Mouse (Mus musculus) kidney, postnatal 10 days (tissue): ENCODE results near the gene Defb21.
A peak's percentile ranks its signal among the peaks of the same experiment; 100 is the strongest.

Source experiments
- DNase-seq: peaks from one replicate; pipeline ENCODE4 v3.0.0; 2021; ENCODE audit warnings: mixed read lengths

The Defb21 gene

GRCm38 (mm10) chr2:152607746-152608145 lies 35.2 kb downstream of the Defb21 start:
- DNase-seq: no peak

- no peak for DNase-seq
Observed at GRCm38 (mm10) chr2:152608719-152609118, 36.2 kb downstream of the Defb21 start.

GRCm38 (mm10) chr2:152612193-152612592 lies 39.6 kb downstream of the Defb21 start:
- no peak for DNase-seq

GRCm38 (mm10) chr2:152615563-152615962 lies 43.0 kb downstream of the Defb21 start:
- peak; percentile 71 for DNase-seq

- DNase-seq: no peak
Observed at GRCm38 (mm10) chr2:152616470-152616869, 43.9 kb downstream of the Defb21 start.

- no peak for DNase-seq
Observed at GRCm38 (mm10) chr2:152617374-152617773, 44.8 kb downstream of the Defb21 start.

GRCm38 (mm10) chr2:152620367-152621134 lies 48.0 kb downstream of the Defb21 start:
- DNase-seq: no peak

- DNase-seq: no peak
Observed at GRCm38 (mm10) chr2:152622151-152622550, 49.6 kb downstream of the Defb21 start.

GRCm38 (mm10) chr2:152622953-152623352 lies 50.4 kb downstream of the Defb21 start, which contains the start of gene Defb25:
TSS of gene Defb25 (minus strand) at chr2:152623053.
- DNase-seq: no peak
